Mouse (Mus musculus) inflammation-experienced regulatory T-cells, adult 6 months (primary cell): ENCODE results near the gene 1600012H06Rik. TPM values are rescaled to one million over a fixed set of nuclear protein-coding genes. Genes with fewer than 3 reads are reported as not detected.
A peak's percentile ranks its signal among the peaks of the same experiment; 100 is the strongest.
"Not testable (repeated sequence)": the region's sequence is repeated elsewhere in the genome, so short reads cannot be mapped to it uniquely, and the experiment has no call there.

Experiments used
- ATAC-seq: one replicate; pipeline ENCODE4 v1.8.0; 2017
- polyA plus RNA-seq, 3 experiments: library from polyadenylated mRNA; unstranded; fragments of 100-300 nt; shearing (Covaris generic); gene quantifications; one replicate each; pipeline ENCODE4 v1.2.1; 2017

1600012H06Rik gene
- polyA plus RNA-seq: 10 to 100 TPM; 15.3 to 22.6 (median 20.1) TPM

DNA sequence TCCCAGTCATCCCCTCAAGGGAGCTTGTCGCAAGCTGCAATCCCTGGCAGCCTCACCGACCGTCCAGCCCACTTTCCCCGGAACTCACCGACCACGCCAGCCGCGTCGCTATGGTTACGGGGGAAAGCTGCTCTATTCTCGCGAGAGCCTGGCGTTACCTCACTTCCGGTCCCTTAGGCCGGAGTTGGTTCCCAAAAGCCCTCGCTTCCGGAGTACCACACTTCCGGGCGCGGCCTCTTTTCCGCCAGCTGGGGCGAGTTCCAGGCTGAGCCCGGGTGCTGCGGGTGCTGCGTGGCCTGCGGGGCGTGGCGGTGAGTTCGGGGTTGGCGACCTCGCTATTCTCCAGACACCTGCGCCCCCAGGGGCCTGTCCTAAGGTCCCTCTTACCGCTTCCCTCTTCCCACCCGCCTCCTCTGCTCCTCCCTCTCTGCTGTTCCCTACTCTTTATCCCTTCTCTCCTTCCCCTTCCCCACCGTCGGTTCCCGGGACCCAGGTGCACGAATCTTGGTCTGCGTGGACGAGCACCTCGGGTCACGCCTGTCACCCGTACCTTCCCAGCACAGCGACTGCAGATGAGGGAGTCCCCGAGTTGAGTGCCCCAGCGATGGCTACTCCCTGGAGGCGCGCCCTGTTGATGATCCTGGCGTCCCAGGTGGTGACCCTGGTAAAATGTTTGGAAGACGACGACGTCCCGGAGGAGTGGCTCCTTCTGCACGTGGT, at the start of gene 1600012H06Rik, which contains the start of gene Wdr27:
TSS of gene 1600012H06Rik (plus strand) at position 176 of the 720 bp plus-strand sequence.
TSS of gene Wdr27 (minus strand) at position 150 of the 720 bp plus-strand sequence.
- ATAC-seq: peak; percentile 99

DNA sequence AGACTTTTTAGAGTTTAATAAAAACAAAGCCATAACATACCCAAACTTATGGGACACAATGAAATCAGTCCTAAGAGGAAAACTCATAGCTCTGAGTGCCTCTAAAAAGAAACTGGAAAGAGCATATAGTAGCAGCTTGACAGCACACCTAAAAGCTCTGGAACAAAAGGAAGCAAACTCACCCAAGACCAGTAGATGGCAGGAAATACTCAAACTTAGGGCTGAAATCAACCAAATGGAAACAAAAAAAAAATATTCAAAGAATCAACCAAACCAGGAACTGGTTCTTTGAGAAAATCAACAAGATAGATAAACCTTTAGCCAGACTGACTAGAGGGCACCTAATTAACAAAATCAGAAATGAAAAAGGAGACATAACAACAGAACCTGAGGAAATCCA, 47.9 kb upstream of the 1600012H06Rik start:
- ATAC-seq: not testable (repeated sequence)

DNA sequence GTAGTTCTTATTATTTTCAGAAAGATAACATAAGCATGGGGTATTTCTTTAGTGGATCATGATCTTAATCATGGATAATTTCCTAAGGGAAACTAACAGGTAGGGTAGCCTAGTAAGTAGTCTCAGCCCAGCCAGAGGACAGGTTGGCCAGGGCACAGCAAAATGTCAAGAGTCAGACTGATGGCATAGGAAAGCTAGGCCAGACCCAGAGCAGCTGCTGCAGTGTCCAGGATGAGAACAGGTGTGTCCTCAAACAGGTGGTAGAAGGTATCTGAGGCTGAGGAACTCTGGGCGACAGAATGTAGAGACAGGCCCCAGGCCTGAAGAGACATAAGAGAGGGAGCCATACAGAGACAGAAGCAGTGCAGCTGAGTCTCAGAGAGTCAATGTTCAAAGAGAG, 44.0 kb upstream of the 1600012H06Rik start:
- no peak for ATAC-seq

DNA sequence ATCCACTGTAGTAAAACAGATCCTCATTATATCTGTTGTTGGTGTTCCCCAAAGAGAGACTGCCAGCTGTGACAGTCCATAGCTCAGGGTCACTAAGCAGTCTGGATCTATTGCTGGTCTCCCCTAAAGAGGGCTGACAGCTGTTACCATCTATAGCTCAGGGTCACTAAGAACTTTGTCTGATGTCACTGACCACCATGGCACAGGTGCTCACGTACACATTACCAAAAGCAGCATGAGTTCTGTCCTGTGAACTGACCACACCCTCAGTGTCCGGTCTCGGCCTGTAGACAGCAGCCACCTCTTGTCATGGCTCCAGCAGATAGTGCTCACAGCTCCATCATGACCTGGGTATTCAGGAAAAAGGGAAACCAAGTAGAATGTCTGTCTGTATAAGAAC, 39.8 kb upstream of the 1600012H06Rik start:
- no peak for ATAC-seq

DNA sequence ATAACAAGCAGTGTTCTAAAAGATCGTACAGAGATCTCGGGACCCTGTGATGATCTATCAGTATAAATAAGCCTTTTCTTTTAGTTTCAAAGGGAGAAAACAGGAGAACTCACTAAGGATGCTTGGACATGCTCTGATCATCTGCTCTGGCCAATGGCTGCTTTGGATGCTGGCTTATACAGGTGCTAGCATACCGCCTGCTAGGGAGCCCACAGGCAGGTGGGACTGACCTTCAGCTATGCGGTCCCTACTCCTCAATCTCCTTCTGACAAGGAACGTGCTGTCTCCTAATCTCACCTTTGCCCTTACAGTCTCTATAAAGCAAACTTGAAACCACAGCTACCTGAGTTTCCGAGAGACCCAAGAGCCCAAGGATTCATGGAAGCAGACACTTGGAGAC, 38.8 kb upstream of the 1600012H06Rik start:
- ATAC-seq: no peak

DNA sequence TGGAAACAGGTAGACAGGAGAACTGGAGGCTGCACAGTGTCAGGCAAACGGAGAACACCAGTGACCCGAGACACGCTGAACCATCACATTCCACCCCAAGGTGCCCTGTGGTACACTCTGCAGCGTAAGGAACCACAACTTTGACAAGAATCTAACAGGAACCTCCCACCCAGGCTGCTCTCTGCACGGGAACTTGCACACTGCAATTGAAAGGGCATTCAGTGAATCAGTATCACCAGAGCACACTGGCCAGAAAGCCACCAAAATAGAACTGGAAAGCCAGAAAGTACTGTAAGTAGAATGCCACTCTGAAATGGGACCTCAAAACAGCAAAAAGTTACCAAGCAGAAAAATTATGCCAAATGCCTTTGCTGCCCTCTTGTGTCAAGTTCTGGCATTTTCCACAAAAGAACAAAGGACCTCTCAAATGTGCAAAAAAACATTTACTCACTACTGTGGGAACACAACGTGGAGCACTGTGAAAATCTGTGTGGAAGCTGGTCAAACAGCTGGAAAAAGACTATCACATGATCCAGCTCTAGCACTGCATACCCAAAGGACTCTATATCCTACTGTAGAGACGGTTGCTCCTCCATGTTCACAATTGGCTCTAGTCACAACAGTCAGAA, 38.2 kb upstream of the 1600012H06Rik start:
- peak; percentile 50 for ATAC-seq

DNA sequence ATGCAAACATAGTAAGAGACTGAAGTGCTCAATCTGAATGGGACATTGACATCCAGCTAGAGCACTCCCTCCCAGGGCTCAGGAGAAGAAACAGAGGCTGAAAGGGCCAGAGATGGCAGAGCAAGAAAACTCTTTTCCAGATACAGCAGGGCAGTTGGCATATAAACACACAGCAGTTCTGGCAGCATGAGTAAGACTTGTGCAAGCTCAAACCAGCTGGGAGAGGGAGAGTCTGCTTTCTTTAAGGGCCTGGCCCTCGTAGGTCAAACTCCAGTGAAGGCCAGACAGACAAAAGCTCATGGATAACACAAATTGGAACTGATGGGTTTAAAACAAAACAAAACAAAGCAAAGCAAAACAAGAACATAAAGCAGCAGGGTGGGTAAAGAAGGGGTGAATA, 36.4 kb upstream of the 1600012H06Rik start:
- ATAC-seq: no peak

DNA sequence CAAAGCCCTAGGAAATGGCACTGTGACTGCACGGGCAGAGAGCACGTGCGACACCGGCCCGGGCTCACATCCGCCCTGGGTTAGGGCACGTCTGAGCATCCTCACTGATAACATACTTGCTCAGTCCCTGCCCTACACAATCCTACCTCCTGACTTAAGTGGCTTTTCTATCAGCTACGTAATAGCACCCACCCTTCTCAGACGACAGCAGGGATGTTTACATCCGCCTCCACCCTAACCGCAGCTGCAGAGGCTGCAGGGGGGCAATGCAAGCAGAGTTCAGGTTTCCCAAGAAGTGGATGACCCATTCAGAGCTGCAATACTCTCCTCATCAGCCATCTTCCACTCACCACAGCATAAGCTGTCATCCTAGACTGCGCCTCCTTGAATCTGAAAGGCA, 35.8 kb upstream of the 1600012H06Rik start:
- ATAC-seq: no peak

DNA sequence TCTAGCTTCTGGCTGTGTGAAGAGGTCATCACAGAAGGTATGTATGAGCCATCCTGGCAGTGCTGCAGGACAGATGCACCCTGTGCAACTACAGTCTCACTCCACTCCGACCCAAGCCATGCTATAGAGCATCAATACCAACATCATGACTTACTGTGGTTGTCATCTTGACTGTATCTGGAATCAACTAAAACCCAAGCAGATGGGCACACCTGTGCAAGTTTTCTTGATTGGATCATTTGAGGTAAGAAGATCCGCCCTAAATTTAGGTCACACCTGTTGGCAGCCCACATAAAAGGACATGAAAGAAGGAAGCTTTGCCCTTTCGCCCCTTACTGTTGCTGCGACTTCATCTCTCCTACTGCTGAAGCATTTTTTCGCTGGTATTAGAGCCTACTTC, 33.7 kb upstream of the 1600012H06Rik start:
- ATAC-seq: no peak

DNA sequence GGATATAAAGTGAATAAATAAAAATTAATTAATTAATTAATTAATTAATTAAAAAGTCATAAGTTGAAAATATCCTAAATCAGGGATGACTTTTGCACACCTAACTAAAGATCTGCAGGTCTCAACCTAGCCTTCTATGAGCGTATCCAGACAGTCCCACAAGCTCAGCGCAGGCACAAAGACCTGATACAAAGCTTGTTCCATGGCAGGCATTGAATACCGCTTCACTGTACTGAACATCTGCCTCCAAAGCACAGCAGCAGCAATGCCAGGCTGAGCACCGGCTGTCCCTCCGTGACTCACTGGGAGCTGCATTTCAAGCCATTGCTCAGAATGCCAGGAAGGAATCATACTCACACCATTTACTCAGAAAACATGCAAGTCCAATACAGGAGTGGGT, 32.2 kb upstream of the 1600012H06Rik start:
- ATAC-seq: no peak

DNA sequence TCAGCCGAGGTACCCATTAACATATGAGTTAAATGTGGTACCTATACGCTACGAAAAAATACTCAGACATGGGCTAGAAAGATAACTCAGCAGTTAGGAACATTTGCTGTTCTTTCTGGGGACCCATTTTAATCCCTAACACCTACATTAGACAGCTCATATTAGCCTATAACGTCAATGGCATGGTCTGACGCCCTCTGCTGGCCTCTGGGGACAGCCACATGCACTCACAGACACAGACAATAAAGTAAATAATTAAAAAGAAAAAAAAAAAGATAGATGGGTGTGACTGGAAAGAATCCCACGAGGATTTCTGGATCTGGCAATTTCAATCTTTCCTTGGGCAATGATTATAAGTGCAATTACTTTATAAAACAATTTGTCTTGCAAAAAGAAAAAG, 30.6 kb upstream of the 1600012H06Rik start:
- no peak for ATAC-seq

DNA sequence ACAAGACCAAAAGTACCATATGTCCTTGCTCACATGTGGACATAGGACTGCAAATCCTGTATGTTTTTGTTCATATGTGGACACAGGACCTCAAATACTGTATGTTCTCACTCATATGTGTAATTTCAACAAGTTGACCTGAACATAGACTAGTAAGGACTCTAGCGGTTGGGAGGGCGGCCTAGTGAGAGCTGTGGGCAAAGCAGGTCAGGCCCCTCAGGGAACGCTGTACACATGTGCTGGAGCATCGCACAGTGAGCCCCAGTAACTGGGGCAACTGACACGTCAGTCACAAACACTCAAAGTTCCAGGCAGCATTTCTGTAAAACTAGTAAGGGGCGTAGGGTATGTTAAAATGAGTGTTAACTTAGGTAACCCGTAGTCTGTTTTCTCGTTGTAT, 30.0 kb upstream of the 1600012H06Rik start:
- no peak for ATAC-seq

DNA sequence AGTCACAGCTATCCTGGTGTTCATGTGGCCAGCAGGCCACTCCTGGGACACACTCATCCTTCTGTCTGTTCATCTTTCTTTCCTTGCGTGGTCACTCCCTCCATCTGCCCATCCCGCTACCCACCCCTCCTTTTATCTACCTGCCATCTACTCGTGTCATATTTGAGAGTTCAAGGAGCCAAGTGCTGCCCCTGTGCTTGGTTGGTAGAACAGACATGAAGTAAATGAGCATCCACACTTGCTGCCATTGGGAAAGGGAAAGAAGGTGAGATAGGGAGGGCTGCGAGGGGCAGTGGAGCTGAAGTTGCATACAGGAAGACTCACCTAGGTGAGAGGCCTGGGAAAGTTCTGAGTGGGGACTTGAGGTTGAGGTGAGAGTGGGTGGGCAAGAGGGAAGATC, 28.6 kb upstream of the 1600012H06Rik start:
- no peak for ATAC-seq

DNA sequence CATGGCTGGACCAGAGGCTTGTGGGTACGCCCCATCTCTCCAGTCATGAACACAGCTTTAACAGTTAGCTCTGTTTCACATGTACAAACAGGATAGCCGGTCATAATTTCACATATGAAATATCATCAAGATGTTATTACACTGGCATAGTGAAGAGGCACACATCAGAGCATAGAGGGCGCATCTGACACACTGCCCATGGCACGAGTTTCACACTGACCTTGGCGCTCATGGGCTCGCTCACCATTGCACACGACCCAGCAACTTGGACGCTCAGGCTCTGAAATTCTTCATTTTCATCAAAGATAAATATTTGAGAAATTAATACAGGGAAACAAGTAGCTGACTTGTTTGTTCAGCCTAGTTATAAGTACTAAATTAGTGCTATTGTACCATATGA, 25.1 kb upstream of the 1600012H06Rik start:
- ATAC-seq: no peak

DNA sequence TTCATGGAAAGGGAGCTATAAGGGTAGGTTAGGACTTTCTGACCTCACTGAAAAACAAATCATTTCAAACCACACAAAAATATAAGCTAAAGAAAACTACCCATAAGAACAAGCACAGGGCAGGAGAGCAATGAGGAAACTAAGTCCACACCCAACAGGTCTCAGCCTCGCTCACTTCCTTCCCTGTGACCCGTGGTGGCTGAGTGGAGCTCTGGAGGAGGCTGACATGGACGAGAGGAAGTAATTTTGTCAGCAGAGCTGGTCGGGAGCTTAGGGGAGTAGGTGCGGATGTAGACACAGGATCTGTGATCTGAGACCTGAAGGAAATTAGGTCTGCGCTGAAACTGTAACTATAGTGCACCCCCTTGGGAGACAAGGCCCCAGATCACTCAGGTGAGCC, 21.4 kb upstream of the 1600012H06Rik start:
- no peak for ATAC-seq

DNA sequence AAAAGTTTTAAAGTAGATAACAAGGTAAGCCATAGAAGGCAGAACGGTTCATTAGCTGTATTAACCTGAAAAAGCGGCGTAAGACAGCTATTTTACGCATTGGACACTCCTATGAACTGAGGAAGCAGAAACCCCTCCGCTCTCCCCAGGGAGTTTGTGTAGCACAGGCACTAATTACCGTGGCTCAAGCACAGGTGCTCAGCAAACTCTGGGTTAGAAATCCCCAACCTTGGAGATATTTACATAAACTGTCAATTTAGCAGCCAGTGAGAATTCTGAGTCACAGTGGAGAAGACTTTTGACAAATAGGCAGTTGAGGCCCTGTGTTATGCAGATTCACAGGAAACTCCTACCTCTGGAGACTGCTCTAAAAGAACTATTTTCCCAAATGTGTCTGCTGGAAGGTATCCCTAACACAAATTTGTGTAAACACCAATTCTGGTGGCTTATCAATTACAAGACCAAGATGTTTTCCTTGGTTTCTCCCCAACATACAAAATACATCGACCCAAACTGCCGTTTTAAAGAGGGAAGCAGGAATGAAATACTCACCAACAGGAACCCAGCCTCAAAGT, 15.3 kb upstream of the 1600012H06Rik start:
- no peak for ATAC-seq

DNA sequence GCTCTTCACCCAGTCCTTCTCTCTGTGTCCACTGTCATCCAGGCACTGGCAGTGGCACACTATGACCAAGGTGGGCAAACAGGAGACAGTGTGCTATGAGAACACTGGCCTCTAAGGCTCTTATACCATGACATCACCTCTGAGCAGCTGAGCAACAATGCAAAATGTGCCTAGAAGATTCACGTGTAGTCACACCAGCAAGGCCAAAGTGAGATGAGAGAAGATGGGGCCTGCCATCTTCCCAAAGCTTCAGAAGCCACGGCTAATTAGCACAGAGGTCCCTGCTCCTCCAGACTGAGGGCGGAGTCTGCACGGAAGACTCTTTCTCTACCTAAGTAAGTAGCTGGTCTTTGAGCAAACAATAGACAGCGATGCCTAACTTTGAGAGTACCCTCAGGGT, 14.4 kb upstream of the 1600012H06Rik start:
- ATAC-seq: no peak

DNA sequence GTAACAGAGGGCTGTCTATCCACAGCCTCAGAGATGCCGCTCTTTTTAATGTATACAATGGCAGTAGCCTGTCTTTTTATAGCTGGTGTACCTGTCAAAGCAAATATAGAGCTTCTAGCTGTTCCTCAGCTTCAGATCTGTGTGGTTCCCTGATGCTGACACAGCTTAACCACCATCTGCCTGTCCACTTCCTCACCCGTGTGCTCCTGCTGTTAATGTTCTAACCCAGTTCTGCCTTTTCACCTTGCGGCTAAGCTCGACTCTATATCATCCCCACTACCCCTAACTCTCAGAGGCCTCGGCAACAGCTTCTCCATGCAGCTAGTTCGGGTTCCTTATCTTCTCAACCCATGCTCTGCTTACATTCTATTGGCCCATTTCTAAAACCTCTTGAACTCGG, 12.3 kb upstream of the 1600012H06Rik start:
- no peak for ATAC-seq

DNA sequence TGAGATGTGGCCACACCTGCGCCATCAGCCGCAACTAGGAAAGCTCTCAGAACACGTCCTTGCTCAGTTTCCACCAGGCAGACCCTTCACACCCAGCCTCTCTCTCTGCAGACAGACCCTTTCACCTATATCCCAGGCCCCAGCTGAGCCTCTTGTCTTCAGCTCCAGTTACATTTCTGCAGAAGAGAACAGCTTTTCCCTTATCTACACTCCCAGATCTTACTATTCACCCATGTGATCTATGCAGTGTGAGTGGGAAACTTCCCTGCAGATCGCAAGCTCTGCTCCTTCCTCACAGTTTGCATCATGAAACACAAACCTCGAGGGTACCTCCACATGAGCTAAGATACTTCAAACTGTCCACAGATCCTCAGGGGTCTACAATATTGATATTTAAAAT, 11.5 kb upstream of the 1600012H06Rik start:
- no peak for ATAC-seq

DNA sequence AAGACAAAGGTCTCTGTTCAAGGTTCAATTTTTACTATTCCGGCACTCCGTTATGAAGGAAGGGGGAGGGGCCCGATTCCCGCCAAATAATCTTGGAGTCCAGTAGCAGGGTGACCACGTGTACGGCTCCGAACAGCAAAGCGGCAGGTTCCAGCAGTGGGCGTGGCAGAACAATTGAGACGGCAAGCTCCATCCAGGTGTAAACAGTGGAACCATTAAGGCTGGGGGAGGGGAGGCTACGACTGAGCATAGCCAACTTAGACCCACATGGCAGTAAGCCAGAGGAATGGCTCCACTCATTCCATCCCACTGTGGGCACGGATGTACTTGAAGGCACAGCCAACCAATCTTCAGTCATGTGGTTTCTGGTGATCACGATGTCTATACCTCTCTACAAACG, 7.7 kb upstream of the 1600012H06Rik start:
- ATAC-seq: not testable (repeated sequence)

DNA sequence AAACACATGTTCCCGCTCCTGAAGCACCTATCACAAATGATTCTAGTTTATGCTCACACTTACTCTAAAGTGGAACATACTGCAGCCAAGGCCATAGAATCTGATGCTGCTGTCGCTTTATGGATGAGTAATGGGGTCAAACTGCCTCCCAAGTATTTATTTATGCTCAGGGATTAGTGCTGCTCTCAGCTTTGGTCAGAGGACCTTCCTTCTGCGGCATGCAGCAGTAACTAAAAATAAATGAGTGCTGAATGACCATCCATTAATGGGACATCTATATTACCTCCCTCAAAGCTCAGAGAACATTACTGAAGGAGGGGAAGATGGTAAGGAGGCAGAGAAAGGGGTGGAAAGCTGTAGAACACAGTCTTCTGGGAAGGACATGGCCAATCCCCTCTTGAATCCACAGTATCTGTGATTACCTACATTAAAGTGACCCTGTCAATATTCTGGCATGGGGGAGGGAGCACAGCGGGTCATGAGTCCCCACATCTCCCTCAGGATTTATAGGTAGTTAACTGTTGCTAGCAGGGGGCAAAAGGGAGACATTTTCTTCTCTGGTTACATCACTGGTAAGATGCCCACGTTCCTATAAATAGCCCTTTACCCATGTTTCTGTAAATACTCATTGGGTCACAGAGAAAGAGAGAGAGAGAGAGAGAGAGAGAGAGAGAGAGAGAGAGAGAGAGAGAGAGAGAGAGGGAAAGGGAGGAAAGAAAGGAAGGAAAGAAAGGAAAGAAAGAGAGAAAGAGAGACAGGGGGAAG, 7.0 kb upstream of the 1600012H06Rik start:
- no peak for ATAC-seq

DNA sequence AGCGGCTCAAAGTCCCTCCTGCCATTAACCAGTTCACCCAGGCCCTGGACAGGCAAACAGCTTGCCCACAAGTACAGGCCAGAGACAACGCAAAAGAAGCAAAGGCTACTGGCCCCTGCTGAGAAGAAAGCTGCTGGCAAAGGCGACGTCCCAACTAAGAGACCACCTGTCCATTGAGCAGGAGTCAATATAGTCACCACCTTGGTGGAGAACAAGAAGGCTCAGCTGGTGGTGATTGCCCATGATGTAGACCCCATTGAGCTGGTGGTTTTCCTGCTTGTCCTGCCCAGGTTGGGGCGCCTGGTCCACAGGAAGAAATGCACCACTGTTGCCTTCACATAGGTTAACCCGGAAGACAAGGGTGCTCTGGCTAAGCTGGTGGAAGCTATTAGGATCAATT, 803 bp upstream of the 1600012H06Rik start:
- not testable (repeated sequence) for ATAC-seq

DNA sequence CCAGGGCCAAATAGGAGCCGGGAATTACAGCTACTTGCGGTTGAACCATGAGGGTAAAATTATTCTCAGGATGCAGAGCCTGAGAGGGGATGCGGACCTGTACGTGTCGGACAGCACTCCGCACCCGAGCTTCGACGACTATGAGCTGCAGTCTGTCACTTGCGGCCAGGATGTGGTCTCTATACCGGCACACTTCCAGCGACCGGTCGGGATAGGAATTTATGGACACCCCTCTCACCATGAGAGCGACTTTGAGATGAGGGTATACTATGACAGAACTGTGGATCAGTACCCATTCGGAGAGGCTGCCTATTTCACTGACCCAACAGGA, 710 bp downstream of the 1600012H06Rik start:
- no peak for ATAC-seq
